Mouse (Mus musculus): ENCODE data around the gene Scd2.

- no peak for TF ChIP-seq POLR2A (IDR thresholded peaks at IDR 0.05; ENCODE audit: control insufficient read depth, low read depth, low read length)
- TF ChIP-seq CTCF (IDR thresholded peaks at IDR 0.05; ENCODE audit: control insufficient read depth, insufficient read depth, insufficient replicate concordance, low read depth, low read length), result no peak
Measured at GRCm38 (mm10) chr19:44292083-44292482, 1.4 kb upstream of the Scd2 start.

Measured in testis, adult 2 months (tissue).